Mouse (Mus musculus): ENCODE data around the gene Trpv4. TPM values are rescaled to one million over a fixed set of nuclear protein-coding genes. Genes with fewer than 3 reads are reported as not detected.

Trpv4 gene
- 0.87 TPM for polyA plus RNA-seq (2015; fragmentation: Illumina TruSeq; extraction: RNeasy Lipid Tissue Mini Kit (QIAGEN cat#74804); ENCODE audit: insufficient read depth, low replicate concordance)

GRCm38 (mm10) chr5:114658255-114658654 is at the start of gene Trpv4:
Trpv4 (minus strand) TSS chr5:114658421.

GRCm38 (mm10) chr5:114707265-114708068 is 49.2 kb upstream of the Trpv4 start, which contains the start of gene Tchp:
Tchp (plus strand) TSS chr5:114707760.

GRCm38 (mm10) chr5:114690633-114691567 is 32.7 kb upstream of the Trpv4 start, which contains the start of gene Gltp:
Gltp (minus strand) TSS chr5:114690984.

Other genes with a start within 250 kb of the Trpv4 start
- 9.7 TPM for gene Mmab, start 214.4 kb downstream of the Trpv4 start, polyA plus RNA-seq (2015; fragmentation: Illumina TruSeq; extraction: RNeasy Lipid Tissue Mini Kit (QIAGEN cat#74804); ENCODE audit: insufficient read depth, low replicate concordance)
- gene Mvk, start 214.2 kb downstream of the Trpv4 start, polyA plus RNA-seq (2015; fragmentation: Illumina TruSeq; extraction: RNeasy Lipid Tissue Mini Kit (QIAGEN cat#74804); ENCODE audit: insufficient read depth, low replicate concordance): 1.9 TPM
- gene Fam222a, start 90.4 kb downstream of the Trpv4 start, polyA plus RNA-seq (2015; fragmentation: Illumina TruSeq; extraction: RNeasy Lipid Tissue Mini Kit (QIAGEN cat#74804); ENCODE audit: insufficient read depth, low replicate concordance): 0.29 TPM
- 95.6 TPM for gene Gltp, start 32.6 kb upstream of the Trpv4 start, polyA plus RNA-seq (2015; fragmentation: Illumina TruSeq; extraction: RNeasy Lipid Tissue Mini Kit (QIAGEN cat#74804); ENCODE audit: insufficient read depth, low replicate concordance)
- gene Tchp, start 49.3 kb upstream of the Trpv4 start, polyA plus RNA-seq (2015; fragmentation: Illumina TruSeq; extraction: RNeasy Lipid Tissue Mini Kit (QIAGEN cat#74804); ENCODE audit: insufficient read depth, low replicate concordance): 15.2 TPM
- 132 TPM for gene Ankrd13a, start 116.3 kb upstream of the Trpv4 start, polyA plus RNA-seq (2015; fragmentation: Illumina TruSeq; extraction: RNeasy Lipid Tissue Mini Kit (QIAGEN cat#74804); ENCODE audit: insufficient read depth, low replicate concordance)
- 99.1 TPM for gene Git2, start 117.1 kb upstream of the Trpv4 start, polyA plus RNA-seq (2015; fragmentation: Illumina TruSeq; extraction: RNeasy Lipid Tissue Mini Kit (QIAGEN cat#74804); ENCODE audit: insufficient read depth, low replicate concordance)
- 46.1 TPM for gene 1500011B03Rik, start 165.0 kb upstream of the Trpv4 start, polyA plus RNA-seq (2015; fragmentation: Illumina TruSeq; extraction: RNeasy Lipid Tissue Mini Kit (QIAGEN cat#74804); ENCODE audit: insufficient read depth, low replicate concordance)
- gene 4930519G04Rik, start 195.2 kb upstream of the Trpv4 start, polyA plus RNA-seq (2015; fragmentation: Illumina TruSeq; extraction: RNeasy Lipid Tissue Mini Kit (QIAGEN cat#74804); ENCODE audit: insufficient read depth, low replicate concordance): not detected
- gene Gm9936, start 200.3 kb upstream of the Trpv4 start, polyA plus RNA-seq (2015; fragmentation: Illumina TruSeq; extraction: RNeasy Lipid Tissue Mini Kit (QIAGEN cat#74804); ENCODE audit: insufficient read depth, low replicate concordance): not detected
- 44.4 TPM for gene Oasl2, start 238.5 kb upstream of the Trpv4 start, polyA plus RNA-seq (2015; fragmentation: Illumina TruSeq; extraction: RNeasy Lipid Tissue Mini Kit (QIAGEN cat#74804); ENCODE audit: insufficient read depth, low replicate concordance)

All from spleen, adult 10 weeks (tissue).